Mouse (Mus musculus) B cell, adult (primary cell): Measurements from ENCODE around the gene Vmn1r81. TPM values are rescaled to one million over a fixed set of nuclear protein-coding genes. Genes with fewer than 3 reads are reported as not detected.

ENCODE experiments used
- total RNA-seq: library from RNA; stranded (reverse); gene quantifications from 4 replicates; pipeline ENCODE4 v1.2.4, GENCODE M21; 2023; ENCODE audit not compliant: inconsistent age

Vmn1r81 gene
- not detected in 4 replicates for total RNA-seq

DNA sequence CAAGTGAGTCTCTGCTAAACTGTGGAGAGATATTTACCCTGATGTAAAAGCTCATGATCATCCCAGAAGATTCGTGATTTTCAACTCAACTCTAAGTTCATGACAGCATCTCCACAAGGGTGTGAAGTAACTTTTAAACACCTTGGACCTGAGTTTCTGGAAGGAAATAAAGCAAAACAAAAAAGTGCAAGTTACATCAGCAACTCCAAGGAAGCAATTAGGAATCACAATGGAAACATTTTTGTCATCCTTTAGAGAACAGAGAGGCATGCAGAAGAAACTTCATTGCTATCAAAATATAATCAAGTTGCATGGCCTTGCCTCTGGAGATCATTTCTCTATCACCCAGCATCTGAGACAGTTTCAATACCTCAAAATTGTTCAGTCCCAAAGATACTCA lies at the start of gene Vmn1r81:
Vmn1r81 (minus strand) TSS at position 101 of the 400 bp plus-strand sequence.

DNA sequence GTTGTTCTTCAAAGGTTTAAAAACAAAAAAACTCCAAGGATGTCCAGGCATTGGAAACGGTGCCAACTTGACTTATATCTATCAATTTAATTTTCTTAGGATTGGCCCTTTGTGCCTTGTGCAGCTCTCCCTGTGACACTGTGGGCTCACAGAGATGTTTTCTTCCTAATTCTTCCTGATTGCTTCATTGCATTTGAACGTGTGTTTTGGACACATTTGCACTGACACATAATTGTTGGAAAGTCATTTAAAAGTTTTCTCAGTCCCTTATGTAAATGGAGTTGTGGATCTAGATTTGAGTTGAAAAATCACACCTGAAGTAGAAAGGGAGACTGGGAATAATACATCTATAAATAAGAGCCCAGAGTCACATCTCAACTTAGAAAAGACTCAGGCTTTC lies 32.1 kb upstream of the Vmn1r81 start, which contains the start of gene Vmn1r82:
Vmn1r82 (plus strand) TSS at position 301 of the 400 bp plus-strand sequence.

Other genes starting within 250 kb of the Vmn1r81 start
- gene Vmn1r77, start 231.5 kb downstream of the Vmn1r81 start, total RNA-seq: not detected in 4 replicates
- not detected in 4 replicates for gene Vmn1r78, start 118.0 kb downstream of the Vmn1r81 start, total RNA-seq
- gene Vmn1r79, start 97.0 kb downstream of the Vmn1r81 start, total RNA-seq: not detected in 4 replicates
- gene Vmn1r80, start 79.0 kb downstream of the Vmn1r81 start, total RNA-seq: not detected in 4 replicates
- not detected in 4 replicates for gene Vmn1r82, start 32.2 kb upstream of the Vmn1r81 start, total RNA-seq
- not detected in 4 replicates for gene Vmn1r83, start 61.2 kb upstream of the Vmn1r81 start, total RNA-seq
- gene Vmn1r84, start 101.0 kb upstream of the Vmn1r81 start, total RNA-seq: not detected in 4 replicates
- gene Zfp551, start 154.5 kb upstream of the Vmn1r81 start, total RNA-seq: 1.5 to 2.9 TPM (median 2.3 TPM) in 4 replicates
- 6.2 to 7.5 TPM (median 7.4 TPM) in 4 replicates for gene Zfp606, start 210.0 kb upstream of the Vmn1r81 start, total RNA-seq
- gene 2900092C05Rik, start 244.2 kb upstream of the Vmn1r81 start, total RNA-seq: not detected in 4 replicates